ENCODE assay signal across 9 mouse cellular contexts in genomic region chr16:64723273-64724057, GRCm38 (mm10). TPM values are rescaled to one million over a fixed set of nuclear protein-coding genes. Genes with fewer than 3 reads are reported as not detected.
A peak's percentile ranks its signal among the peaks of the same experiment; 100 is the strongest.
DNase-seq lines count a peak whose midpoint lies in the region; ATAC-seq lines count a peak whose summit lies in the region.
"Had no signal": no experiment of that assay in that cellular context is flagged by ENCODE, and none has a peak within 500 bp of the region (broad histone marks: within the 10 kb centered on the region; RNA-seq: fewer than 3 reads in every experiment).

No protein-coding gene starts in this region.

- no peak overlapping the region for H3K27ac ChIP-seq in hindbrain, embryonic 14.5 days

- 54% methylated on average over 4 of the region's 4 CpGs for WGBS in hindbrain, embryonic 14.5 days

- H3K4me1 ChIP-seq in hindbrain, embryonic 14.5 days (replicated peaks; ENCODE audit: control insufficient read depth, insufficient read depth, low read length) = 0 out of 2 replicates have a peak, but pooled peaks cover 5% of the 10 kb centered on the region

- H3K9me3 ChIP-seq in hindbrain, embryonic 14.5 days (ENCODE audit: control insufficient read depth, low read length) = no peaks in the 10 kb centered on the region
- H3K9me3 ChIP-seq: megakaryocyte, embryonic 14.5 days had no signal

- no peaks in the 10 kb centered on the region for H3K36me3 ChIP-seq in hindbrain, embryonic 14.5 days (replicated peaks; ENCODE audit: control insufficient read depth, insufficient read depth)

- H3K9ac ChIP-seq in hindbrain, embryonic 14.5 days = no peak overlapping the region

- peak; percentile 24 for DNase-seq in WW6 (ENCODE audit: low read depth, low spot score)
- DNase-seq in cerebellum, postnatal 10 days = peak; percentile 89 to 92
- DNase-seq in frontal cortex, postnatal 10 days (ENCODE audit: low spot score in 2 of 2) = peak; percentile 21 to 40
- DNase-seq in hindbrain, embryonic 14.5 days (ENCODE audit: low spot score) = peak; percentile 82
- DNase-seq in layer of hippocampus, postnatal 25 days (ENCODE audit: extremely low spot score in 1 of 2, low spot score in 1 of 2) = peak; percentile 11 to 13
- DNase-seq in right cerebral cortex, postnatal 14 days = peak; percentile 17
- no peak for DNase-seq in spleen, postnatal 4 days (ENCODE audit: low spot score in 2 of 2)

- no peaks in the 10 kb centered on the region for H3K27me3 ChIP-seq in hindbrain, embryonic 14.5 days (ENCODE audit: control insufficient read depth, insufficient read depth, low read length)

- peak; percentile 87; the same call in 1 of the 2 replicates for ATAC-seq in hindbrain, embryonic 14.5 days (ENCODE audit: low FRiP score)
- ATAC-seq in megakaryocyte progenitor cell, adult 5-6 weeks (replicated peaks; ENCODE audit: poor library complexity) = peak; percentile 93

- H3K4me2 ChIP-seq in hindbrain, embryonic 14.5 days (replicated peaks) = no peak overlapping the region

- H3K4me3 ChIP-seq in hindbrain, embryonic 14.5 days (replicated peaks; ENCODE audit: low read length) = no peak overlapping the region
- H3K4me3 ChIP-seq: megakaryocyte, embryonic 14.5 days had no signal

RNA-seq across cellular contexts. Expression of gene 4930453N24Rik, which starts 47.5 kb away (rescaled TPM):
- 19.3 and 23.9 TPM in 2 replicates for polyA plus RNA-seq in hindbrain, embryonic 14.5 days (2014; fragmentation: Nextera tagmentation; extraction: Ambion mirVana)
- total RNA-seq in layer of hippocampus, postnatal 25 days (2021) = 10 to 100 TPM; 19.7 to 21.5 TPM
- total RNA-seq in megakaryocyte progenitor cell, adult 5-6 weeks (2015) = 47.2 and 51.2 TPM in 2 replicates
- total RNA-seq in megakaryocyte progenitor cell, adult 5-6 weeks (2017) = 22.5 and 33.8 TPM in 2 replicates

Comparison
In these comparisons a context has a peak if more than half of its experiments do, and no peak if none do; other contexts are left out.
1. DNase-seq: peak in WW6 (single experiment), cerebellum, postnatal 10 days (2 of 2), frontal cortex, postnatal 10 days (2 of 2), hindbrain, embryonic 14.5 days (single experiment), layer of hippocampus, postnatal 25 days (2 of 2) and right cerebral cortex, postnatal 14 days (single experiment); none in spleen, postnatal 4 days (0 of 2).